14 mouse cellular contexts compared by ENCODE assay signal in genomic region chr16:36708751-36709150, GRCm38 (mm10). TPM values are rescaled to one million over a fixed set of nuclear protein-coding genes. Genes with fewer than 3 reads are reported as not detected.
DNase-seq lines count a peak whose midpoint lies in the region; ATAC-seq lines count a peak whose summit lies in the region.
"Had no signal": no experiment of that assay in that cellular context is flagged by ENCODE, and none has a peak within 500 bp of the region (broad histone marks: within the 10 kb centered on the region; RNA-seq: fewer than 3 reads in every experiment).

No protein-coding gene starts in this region.

- peak; percentile 62 for ATAC-seq in inflammation-experienced regulatory T-cells, adult 6 months
- ATAC-seq: forebrain, embryonic 13.5 days; Patski had no signal

- peak; percentile 8 for DNase-seq in lung, postnatal 36 days
- DNase-seq in lung, postnatal 10 days: no peak
- peak; percentile 30 for DNase-seq in CD4-positive helper T cell, adult 2 months (ENCODE audit: low read depth, low spot score)
- DNase-seq in ES-CJ7 (ENCODE audit: low read depth, low spot score): peak; percentile 30
- DNase-seq in cerebellum, adult 8-10 months: no peak
- DNase-seq in cerebellum, adult 11-12 months: no peak
- no peak for DNase-seq in urinary bladder, postnatal 14 days (ENCODE audit: low spot score)
- DNase-seq: cerebellum, postnatal 14 days; gastrocnemius, postnatal 25 days had no signal

RNA-seq across cellular contexts. Expression of gene Ildr1, which starts 15.0 kb away (rescaled TPM):
- polyA plus RNA-seq in inflammation-experienced regulatory T-cells, adult 6 months (2017; shearing (Covaris generic)): 10 to 100 TPM in 1 of 3 experiments, 1 to 10 TPM in 2; 6.9 to 18.3 (median 8.2) TPM
- polyA plus RNA-seq: forebrain, embryonic 13.5 days; heart, postnatal 0 days; midbrain, embryonic 12.5 days; Patski had no signal

RNA-seq across cellular contexts. Expression of gene Cd86, which starts 42.9 kb away (rescaled TPM):
- polyA plus RNA-seq in inflammation-experienced regulatory T-cells, adult 6 months (2017; shearing (Covaris generic)): 10 to 100 TPM; 31.6 to 68.0 (median 48.2) TPM
- polyA plus RNA-seq: Patski had no signal

Comparison
In these comparisons a context has a peak if more than half of its experiments do, and no peak if none do; other contexts are left out.
1. DNase-seq: peak in lung, postnatal 36 days (single experiment), CD4-positive helper T cell, adult 2 months (single experiment) and ES-CJ7 (single experiment); none in lung, postnatal 10 days (single experiment), cerebellum, adult 8-10 months (single experiment), cerebellum, adult 11-12 months (single experiment) and urinary bladder, postnatal 14 days (single experiment).